Mouse (Mus musculus): ENCODE data around the gene Ccm2l. TPM values are rescaled to one million over a fixed set of nuclear protein-coding genes. Genes with fewer than 3 reads are reported as not detected.
A peak's percentile ranks its signal among the peaks of the same experiment; 100 is the strongest.

Ccm2l gene
- polyA plus RNA-seq, 1 experiment from 2014 or later, result 0.77 TPM

- ATAC-seq, result peak; percentile 23; the same call in 1 of the 2 replicates
Observed at GRCm38 (mm10) chr2:153063394-153063793, 2.4 kb upstream of the Ccm2l start.

GRCm38 (mm10) chr2:153064190-153064970 is 1.4 kb upstream of the Ccm2l start:
- WGBS, result 69% methylated on average over 9 of the region's 9 CpGs

More at GRCm38 (mm10) chr2:153063394-153063793, 2.4 kb upstream of the Ccm2l start:
- no peak overlapping the region for H3K4me3 ChIP-seq (ENCODE audit: low read depth, low read length)
- no peaks in the 10 kb centered on the region for H3K4me1 ChIP-seq (ENCODE audit: control insufficient read depth, insufficient read depth, low read length)
- peak overlapping the region; percentile 29; the same call in 1 of the 2 replicates for H3K27ac ChIP-seq (ENCODE audit: low read depth, low read length)
- no peaks in the 10 kb centered on the region for H3K9me3 ChIP-seq (replicated peaks; ENCODE audit: control insufficient read depth, low read length)
- H3K36me3 ChIP-seq (ENCODE audit: control insufficient read depth, insufficient read depth, low read length), result no peaks in the 10 kb centered on the region
- no peak overlapping the region for H3K9ac ChIP-seq (ENCODE audit: low read length)
- no peak overlapping the region for H3K4me2 ChIP-seq (ENCODE audit: low read length)
- WGBS, result 52% methylated on average over 3 of the region's 3 CpGs
- peak; percentile 51 for DNase-seq (ENCODE audit: low spot score)
- H3K27me3 ChIP-seq (replicated peaks; ENCODE audit: control insufficient read depth, insufficient read depth, low read length), result 0 out of 2 replicates have a peak, but pooled peaks cover 2% of the 10 kb centered on the region

GRCm38 (mm10) chr2:153066991-153067390 is 1.2 kb downstream of the Ccm2l start:
- Histone ChIP-seq H3K27ac (ENCODE audit: low read depth, low read length) (no peak overlapping the region), H3K4me1 (ENCODE audit: control insufficient read depth, insufficient read depth, low read length) (peaks cover 6% of the 10 kb centered on the region), H3K27me3 (replicated peaks; ENCODE audit: control insufficient read depth, insufficient read depth, low read length) (peaks cover 24% of the 10 kb centered on the region), H3K9me3 (replicated peaks; ENCODE audit: control insufficient read depth, low read length) (no peaks in the 10 kb centered on the region), H3K4me2 (ENCODE audit: low read length) (no peak overlapping the region), H3K36me3 (ENCODE audit: control insufficient read depth, insufficient read depth, low read length) (no peaks in the 10 kb centered on the region), H3K9ac (ENCODE audit: low read length) (no peak overlapping the region), H3K4me3 (ENCODE audit: low read depth, low read length) (no peak overlapping the region)
- no peak for DNase-seq (ENCODE audit: low spot score)
- 46% methylated on average over 6 of the region's 6 CpGs for WGBS
- no peak for ATAC-seq

More at GRCm38 (mm10) chr2:153064190-153064970, 1.4 kb upstream of the Ccm2l start:
- no peak overlapping the region for H3K9ac ChIP-seq (ENCODE audit: low read length)
- ATAC-seq (no peak), DNase-seq (ENCODE audit: low spot score) (no peak)
- no peaks in the 10 kb centered on the region for H3K9me3 ChIP-seq (replicated peaks; ENCODE audit: control insufficient read depth, low read length)
- 0 out of 2 replicates have a peak overlapping the region, but pooled peaks have one; percentile 29 for H3K27ac ChIP-seq (ENCODE audit: low read depth, low read length)
- H3K4me2 ChIP-seq (ENCODE audit: low read length), result no peak overlapping the region
- H3K27me3 ChIP-seq (replicated peaks; ENCODE audit: control insufficient read depth, insufficient read depth, low read length), result 0 out of 2 replicates have a peak, but pooled peaks cover 4% of the 10 kb centered on the region
- no peaks in the 10 kb centered on the region for H3K4me1 ChIP-seq (ENCODE audit: control insufficient read depth, insufficient read depth, low read length)
- no peaks in the 10 kb centered on the region for H3K36me3 ChIP-seq (ENCODE audit: control insufficient read depth, insufficient read depth, low read length)
- no peak overlapping the region for H3K4me3 ChIP-seq (ENCODE audit: low read depth, low read length)

GRCm38 (mm10) chr2:153070762-153071490 is 5.2 kb downstream of the Ccm2l start:
- no peak overlapping the region for H3K9ac ChIP-seq (ENCODE audit: low read length)
- ATAC-seq (no peak; the same call in 1 of the 2 replicates), DNase-seq (ENCODE audit: low spot score) (peak; percentile 37)
- no peak overlapping the region for H3K4me2 ChIP-seq (ENCODE audit: low read length)
- H3K36me3 ChIP-seq (ENCODE audit: control insufficient read depth, insufficient read depth, low read length), result no peaks in the 10 kb centered on the region
- peaks cover 37% of the 10 kb centered on the region for H3K27me3 ChIP-seq (replicated peaks; ENCODE audit: control insufficient read depth, insufficient read depth, low read length)
- H3K4me3 ChIP-seq (ENCODE audit: low read depth, low read length), result no peak overlapping the region
- no peak overlapping the region for H3K27ac ChIP-seq (ENCODE audit: low read depth, low read length)
- H3K9me3 ChIP-seq (replicated peaks; ENCODE audit: control insufficient read depth, low read length), result no peaks in the 10 kb centered on the region
- peaks cover 6% of the 10 kb centered on the region for H3K4me1 ChIP-seq (ENCODE audit: control insufficient read depth, insufficient read depth, low read length)
- 6% methylated on average over 23 of the region's 23 CpGs for WGBS

- peak; percentile 71 for DNase-seq (ENCODE audit: low spot score)
- Histone ChIP-seq H3K4me3 (ENCODE audit: low read depth, low read length) (peak overlapping the region; percentile 26), H3K9me3 (replicated peaks; ENCODE audit: control insufficient read depth, low read length) (no peaks in the 10 kb centered on the region), H3K27ac (ENCODE audit: low read depth, low read length) (no peak overlapping the region; the same call in 1 of the 2 replicates), H3K9ac (ENCODE audit: low read length) (peak overlapping the region; percentile 53), H3K4me1 (ENCODE audit: control insufficient read depth, insufficient read depth, low read length) (peaks cover 6% of the 10 kb centered on the region), H3K36me3 (ENCODE audit: control insufficient read depth, insufficient read depth, low read length) (no peaks in the 10 kb centered on the region), H3K4me2 (ENCODE audit: low read length) (peak overlapping the region; percentile 53), H3K27me3 (replicated peaks; ENCODE audit: control insufficient read depth, insufficient read depth, low read length) (peaks cover 36% of the 10 kb centered on the region)
- WGBS, result 3% methylated on average over 67 of the region's 67 CpGs
- ATAC-seq, result peak; percentile 76
Observed at GRCm38 (mm10) chr2:153071491-153072184, 5.9 kb downstream of the Ccm2l start.

GRCm38 (mm10) chr2:153074651-153075050 is 8.9 kb downstream of the Ccm2l start:
- WGBS, result 89% methylated on average over 10 of the region's 10 CpGs
- H3K9me3 ChIP-seq (replicated peaks; ENCODE audit: control insufficient read depth, low read length), result no peaks in the 10 kb centered on the region
- no peak for DNase-seq (ENCODE audit: low spot score)
- H3K27ac ChIP-seq (ENCODE audit: low read depth, low read length), result no peak overlapping the region
- no peak for ATAC-seq
- H3K9ac ChIP-seq (ENCODE audit: low read length), result no peak overlapping the region
- peaks cover 32% of the 10 kb centered on the region for H3K27me3 ChIP-seq (replicated peaks; ENCODE audit: control insufficient read depth, insufficient read depth, low read length)
- H3K4me1 ChIP-seq (ENCODE audit: control insufficient read depth, insufficient read depth, low read length), result peaks cover 6% of the 10 kb centered on the region
- no peak overlapping the region for H3K4me3 ChIP-seq (ENCODE audit: low read depth, low read length)
- no peak overlapping the region for H3K4me2 ChIP-seq (ENCODE audit: low read length)
- no peaks in the 10 kb centered on the region for H3K36me3 ChIP-seq (ENCODE audit: control insufficient read depth, insufficient read depth, low read length)

- no peaks in the 10 kb centered on the region for H3K36me3 ChIP-seq (ENCODE audit: control insufficient read depth, insufficient read depth, low read length)
- no peak overlapping the region for H3K9ac ChIP-seq (ENCODE audit: low read length)
- WGBS, result 60% methylated on average over 2 of the region's 2 CpGs
- H3K27me3 ChIP-seq (replicated peaks; ENCODE audit: control insufficient read depth, insufficient read depth, low read length), result peaks cover 22% of the 10 kb centered on the region
- no peaks in the 10 kb centered on the region for H3K9me3 ChIP-seq (replicated peaks; ENCODE audit: control insufficient read depth, low read length)
- DNase-seq (ENCODE audit: low spot score) (no peak), ATAC-seq (no peak)
- no peak overlapping the region for H3K27ac ChIP-seq (ENCODE audit: low read depth, low read length)
- H3K4me3 ChIP-seq (ENCODE audit: low read depth, low read length), result no peak overlapping the region
- peaks cover 6% of the 10 kb centered on the region for H3K4me1 ChIP-seq (ENCODE audit: control insufficient read depth, insufficient read depth, low read length)
- no peak overlapping the region for H3K4me2 ChIP-seq (ENCODE audit: low read length)
Observed at GRCm38 (mm10) chr2:153075961-153076360, 10.2 kb downstream of the Ccm2l start.

GRCm38 (mm10) chr2:153080841-153081523 is 15.2 kb downstream of the Ccm2l start:
- WGBS, result 39% methylated on average over 32 of the region's 32 CpGs
- Histone ChIP-seq H3K36me3 (ENCODE audit: control insufficient read depth, insufficient read depth, low read length) (no peaks in the 10 kb centered on the region), H3K9ac (ENCODE audit: low read length) (no peak overlapping the region), H3K4me1 (ENCODE audit: control insufficient read depth, insufficient read depth, low read length) (no peaks in the 10 kb centered on the region), H3K27me3 (replicated peaks; ENCODE audit: control insufficient read depth, insufficient read depth, low read length) (no peaks in the 10 kb centered on the region), H3K27ac (ENCODE audit: low read depth, low read length) (no peak overlapping the region), H3K4me3 (ENCODE audit: low read depth, low read length) (no peak overlapping the region), H3K4me2 (ENCODE audit: low read length) (no peak overlapping the region), H3K9me3 (replicated peaks; ENCODE audit: control insufficient read depth, low read length) (no peaks in the 10 kb centered on the region)
- DNase-seq (ENCODE audit: low spot score) (peak; percentile 93), ATAC-seq (no peak)

All from forebrain, embryonic 14.5 days (tissue).